Mouse (Mus musculus) frontal cortex, adult 2 months (tissue): ENCODE data around the gene A730071L15Rik. TPM values are rescaled to one million over a fixed set of nuclear protein-coding genes. Genes with fewer than 3 reads are reported as not detected.

Experiments used
- DNase-seq, 2 experiments: peaks; one replicate each; pipeline ENCODE4 v3.0.0; 2022; ENCODE audit warnings: low spot score in 1 of 2; ENCODE audit errors: extremely low spot score in 1 of 2
- polyA plus RNA-seq: library from polyadenylated mRNA; depleted of rRNA; stranded (reverse); fragments of >200 nt; gene quantifications from 2 replicates; pipeline ENCODE4 v1.2.3, GENCODE M21; 2012; rRNA removed

A730071L15Rik gene
- 0.27 TPM in 1 of 2 replicates, not detected in the other for polyA plus RNA-seq

GRCm38 (mm10) chr11:6199410-6200086 lies at the start of gene A730071L15Rik:
Gene A730071L15Rik, plus strand, starts transcription at chr11:6200029.
- no peak for DNase-seq

GRCm38 (mm10) chr11:6152864-6153263 lies 47.0 kb upstream of the A730071L15Rik start:
- no peak for DNase-seq

GRCm38 (mm10) chr11:6154211-6154701 lies 45.6 kb upstream of the A730071L15Rik start:
- DNase-seq: peak; percentile 65 to 66

DNA sequence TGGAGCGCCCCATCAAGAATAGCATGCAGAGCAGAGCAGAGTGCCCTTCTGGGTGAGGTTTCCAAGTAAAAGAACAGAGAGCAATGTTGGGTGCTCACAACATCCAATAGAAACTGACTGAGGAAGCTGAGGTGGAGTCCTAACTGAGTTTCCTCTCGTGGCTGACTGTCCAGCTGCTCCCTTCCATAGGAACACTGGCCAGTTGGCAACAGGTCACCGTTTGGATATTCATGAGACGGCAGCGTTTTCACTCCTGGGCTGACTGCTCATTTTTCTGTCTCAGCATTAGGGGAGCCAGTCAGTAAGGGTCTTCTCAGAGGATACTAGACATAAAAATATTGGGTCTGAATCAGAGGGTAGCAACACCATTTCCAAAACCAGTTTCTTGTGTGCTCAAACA lies 43.2 kb upstream of the A730071L15Rik start:
- no peak for DNase-seq

- no peak for DNase-seq
Measured at GRCm38 (mm10) chr11:6157119-6157518, 42.7 kb upstream of the A730071L15Rik start.

DNA sequence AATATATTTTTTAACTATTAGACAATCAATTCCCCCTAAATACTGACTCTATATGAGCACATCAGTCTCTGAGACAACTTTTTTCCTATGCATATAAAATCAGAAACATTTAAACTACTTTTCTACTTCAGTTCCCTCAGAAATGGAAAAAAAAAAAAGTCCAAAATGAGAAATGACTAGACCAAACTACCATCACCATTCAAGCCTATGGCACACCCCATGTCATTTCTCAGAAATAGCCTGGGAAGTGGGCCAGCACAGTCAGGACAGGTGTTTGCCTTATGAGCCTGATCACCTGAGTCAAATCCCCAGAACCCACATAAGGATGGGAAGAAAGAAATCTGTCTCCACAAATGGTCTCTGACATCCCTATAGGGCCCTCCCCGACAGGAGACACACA lies 41.3 kb upstream of the A730071L15Rik start:
- DNase-seq: no peak

DNA sequence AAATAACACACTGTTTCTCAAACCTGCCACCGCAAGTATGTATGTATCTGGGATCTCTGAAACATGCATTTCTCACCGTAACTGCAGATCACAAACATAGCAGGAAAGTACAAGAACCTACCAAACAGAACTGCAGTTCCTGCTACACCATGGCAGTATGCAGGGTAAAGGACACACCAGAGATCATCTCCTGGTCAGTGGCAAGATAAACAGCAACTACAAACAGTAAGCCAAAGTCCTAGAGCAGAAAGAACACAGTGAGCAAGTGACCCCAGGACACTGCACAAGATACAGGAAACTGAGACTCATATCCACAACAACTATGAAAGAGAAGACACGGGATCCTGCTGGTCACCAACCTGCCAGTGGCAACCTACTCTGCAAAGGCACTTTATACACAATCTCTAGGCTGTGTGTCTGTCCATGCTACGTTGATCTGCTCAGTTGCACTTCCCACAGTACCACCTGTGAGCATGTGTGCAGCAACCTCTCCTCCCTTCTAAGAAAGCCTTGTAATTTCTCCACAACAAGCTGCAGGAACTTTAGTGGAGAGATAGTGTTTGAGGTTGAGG lies 40.0 kb upstream of the A730071L15Rik start:
- no peak for DNase-seq

DNA sequence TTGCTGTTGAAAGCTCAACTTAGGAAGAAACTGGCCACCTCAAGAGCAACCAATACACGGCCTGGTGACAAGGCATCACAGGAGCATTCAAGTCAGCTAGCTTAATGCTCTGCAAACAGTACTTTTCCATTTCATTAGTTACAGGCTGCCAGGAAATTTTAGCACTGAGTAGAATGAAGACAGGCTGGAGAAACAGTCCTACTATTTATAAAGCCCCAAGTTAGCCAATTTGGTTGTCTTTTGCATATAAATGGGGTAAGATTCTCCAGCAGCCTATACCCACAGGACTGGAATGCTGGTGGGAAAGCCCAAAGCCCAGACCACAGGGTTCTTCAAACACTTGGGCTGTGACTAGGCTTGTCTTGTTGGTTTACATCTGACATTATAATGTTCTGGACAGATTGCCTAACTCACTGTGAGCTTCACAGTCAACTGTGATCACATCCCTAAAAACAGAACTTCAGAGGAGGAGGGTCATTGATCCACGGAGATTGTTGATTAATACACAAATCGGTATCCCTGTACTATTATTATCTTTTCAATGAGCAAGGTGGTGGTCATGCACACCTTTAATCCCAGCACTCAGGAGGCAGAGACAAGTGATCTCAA lies 39.1 kb upstream of the A730071L15Rik start:
- no peak for DNase-seq

- DNase-seq: no peak
Measured at GRCm38 (mm10) chr11:6161549-6161948, 38.3 kb upstream of the A730071L15Rik start.

GRCm38 (mm10) chr11:6163062-6163461 lies 36.8 kb upstream of the A730071L15Rik start:
- no peak for DNase-seq

DNA sequence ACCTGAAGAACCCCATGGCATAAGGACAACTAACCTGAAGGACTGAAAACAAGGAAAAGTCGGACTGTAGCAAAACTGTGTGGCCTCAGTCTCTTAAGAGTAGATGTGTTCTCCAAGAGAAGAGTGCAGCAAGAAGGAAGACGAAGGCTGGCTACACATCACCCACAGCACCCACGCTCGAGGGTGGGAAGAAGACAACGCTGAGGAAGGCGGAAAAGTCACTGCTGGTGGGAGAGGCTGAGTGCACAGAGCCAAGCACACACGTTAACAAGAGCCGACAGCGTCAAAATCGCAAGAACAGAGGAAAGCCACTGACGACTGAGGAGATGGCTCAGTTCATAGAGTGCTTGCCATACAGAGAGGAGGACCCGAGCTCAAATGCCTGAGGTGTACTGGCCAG lies 36.1 kb upstream of the A730071L15Rik start:
- peak in 1 of 2 experiments; percentile 61 for DNase-seq

- DNase-seq: no peak
Measured at GRCm38 (mm10) chr11:6164781-6165180, 35.0 kb upstream of the A730071L15Rik start.

- DNase-seq: no peak
Measured at GRCm38 (mm10) chr11:6165391-6166081, 34.3 kb upstream of the A730071L15Rik start.

DNA sequence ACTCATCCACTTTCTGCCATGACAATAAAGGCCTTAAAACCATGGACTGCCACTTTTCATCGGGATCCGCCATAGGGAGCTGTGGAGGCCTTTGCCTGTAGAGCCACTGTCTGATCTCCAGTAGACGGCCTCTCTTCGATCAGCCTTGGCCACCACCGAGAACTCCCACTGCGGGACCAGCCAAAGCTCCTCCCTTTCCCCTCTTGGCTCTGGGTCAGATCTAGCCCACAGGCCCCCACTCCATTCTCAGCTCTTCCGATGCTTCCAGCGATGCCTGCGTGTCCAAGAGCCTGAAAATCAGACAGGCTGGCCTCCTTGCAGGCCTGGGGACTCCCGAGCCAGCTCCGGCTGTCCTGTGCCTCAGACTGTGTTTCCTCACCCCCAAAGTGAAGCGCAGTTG lies 33.5 kb upstream of the A730071L15Rik start:
- DNase-seq: no peak

- DNase-seq: no peak
Measured at GRCm38 (mm10) chr11:6169041-6169663, 30.7 kb upstream of the A730071L15Rik start.

- DNase-seq: peak; percentile 37 to 46
Measured at GRCm38 (mm10) chr11:6174719-6175118, 25.1 kb upstream of the A730071L15Rik start.

- DNase-seq: no peak
Measured at GRCm38 (mm10) chr11:6175506-6175905, 24.3 kb upstream of the A730071L15Rik start.

- DNase-seq: no peak
Measured at GRCm38 (mm10) chr11:6177781-6178420, 21.9 kb upstream of the A730071L15Rik start.

DNA sequence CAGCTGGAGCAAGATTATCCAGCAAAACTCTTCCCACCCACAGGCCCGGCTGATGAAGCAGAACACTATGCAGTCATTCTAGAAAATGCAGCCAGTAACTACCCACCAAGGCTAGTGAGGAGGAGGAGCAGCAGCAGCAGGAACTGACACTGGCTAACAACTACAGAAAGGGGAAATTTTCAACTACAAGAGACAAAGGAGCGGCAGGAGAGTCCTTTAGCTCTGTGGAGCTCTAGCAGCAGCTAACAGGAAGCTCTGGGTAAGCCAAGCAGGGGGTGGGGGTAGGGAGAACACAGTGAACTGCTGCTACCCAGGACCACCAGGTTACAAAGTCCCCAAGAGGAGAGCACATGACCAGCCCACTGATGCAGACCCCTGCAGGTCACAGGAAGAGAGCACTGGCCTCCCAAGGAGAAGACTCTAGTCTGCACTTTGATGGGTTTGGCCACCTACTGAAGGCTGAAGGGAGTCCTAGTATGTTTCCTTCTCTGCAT lies 21.1 kb upstream of the A730071L15Rik start:
- peak; percentile 52 to 77 for DNase-seq

- peak in 1 of 2 experiments; percentile 58 for DNase-seq
Measured at GRCm38 (mm10) chr11:6179194-6179593, 20.6 kb upstream of the A730071L15Rik start.
